Mouse (Mus musculus) heart, embryonic 13.5 days (tissue): ENCODE results near the gene Strn3. TPM values are rescaled to one million over a fixed set of nuclear protein-coding genes. Genes with fewer than 3 reads are reported as not detected.

Source experiments
- polyA plus RNA-seq: library from polyadenylated mRNA; unstranded; fragments of >200 nt; fragmentation: Nextera tagmentation; extraction: Ambion mirVana; gene quantifications from 2 replicates; pipeline ENCODE4 v1.2.1, GENCODE M21; 2015

Strn3 gene
- polyA plus RNA-seq, 1 experiment from 2014 or later = 37.3 TPM

Other genes with a start within 250 kb of the Strn3 start
- gene Coch, start 98.6 kb downstream of the Strn3 start, polyA plus RNA-seq = 0.94 and 1.8 TPM in 2 replicates
- gene Ap4s1, start 864 bp downstream of the Strn3 start, polyA plus RNA-seq = 27.6 and 35.2 TPM in 2 replicates
- 28.7 and 32.0 TPM in 2 replicates for gene Hectd1, start 137.6 kb upstream of the Strn3 start, polyA plus RNA-seq